Mouse (Mus musculus) mouse embryonic stem cell (cell line): ENCODE data around the gene Sec23b.
"Not testable (repeated sequence)": the region's sequence is repeated elsewhere in the genome, so short reads cannot be mapped to it uniquely, and the experiment has no call there.

ENCODE experiments used
- in situ Hi-C, 2 experiments: fragments of 300-500 bp; cut with MboI; formaldehyde crosslinking; loops; 1 replicate in 1 of 2; 3 replicates in 1 of 2; pipeline ENCODE4 v1.14.3; 2019 to 2020; ENCODE audit warnings: low sequenced_read_pairs in 2 of 2, low pct_unique_long_range_greater_than_20kb in 1 of 2, mixed read lengths in 1 of 2; ENCODE audit not compliant: unreplicated experiment in 1 of 2

Sec23b gene

GRCm38 (mm10) chr2:144555820-144556552, at the start of gene Sec23b:
Gene Sec23b, plus strand, starts transcription at chr2:144556229.
- in situ Hi-C loops: no loop called here

GRCm38 (mm10) chr2:144514619-144515018, 41.4 kb upstream of the Sec23b start:
- in situ Hi-C loops: no loop called here

- in situ Hi-C loops: no loop called here
Measured at GRCm38 (mm10) chr2:144519772-144520171, 36.3 kb upstream of the Sec23b start.

- in situ Hi-C loops: no loop called here
Measured at GRCm38 (mm10) chr2:144525856-144526255, 30.2 kb upstream of the Sec23b start.

GRCm38 (mm10) chr2:144526981-144527820, 28.8 kb upstream of the Sec23b start, which contains the start of the genes Dzank1 and Polr3f:
Gene Dzank1, minus strand, starts transcription at chr2:144527414.
Gene Polr3f, plus strand, starts transcription at chr2:144527718.
- in situ Hi-C loops: no loop called here

GRCm38 (mm10) chr2:144527821-144528174, 28.2 kb upstream of the Sec23b start:
- in situ Hi-C loops: no loop called here

GRCm38 (mm10) chr2:144537123-144537522, 18.9 kb upstream of the Sec23b start:
- in situ Hi-C loops: no loop called here

GRCm38 (mm10) chr2:144541246-144541645, 14.8 kb upstream of the Sec23b start:
- in situ Hi-C loops: no loop called here

GRCm38 (mm10) chr2:144543670-144544069, 12.4 kb upstream of the Sec23b start:
- in situ Hi-C loops: no loop called here

GRCm38 (mm10) chr2:144544630-144545029, 11.4 kb upstream of the Sec23b start:
- in situ Hi-C loops: no loop called here

GRCm38 (mm10) chr2:144545061-144545460, 11.0 kb upstream of the Sec23b start:
- in situ Hi-C loops: no loop called here

- in situ Hi-C loops: no loop called here
Measured at GRCm38 (mm10) chr2:144545481-144545880, 10.5 kb upstream of the Sec23b start.

GRCm38 (mm10) chr2:144547559-144547958, 8.5 kb upstream of the Sec23b start:
- in situ Hi-C loops: no loop called here

GRCm38 (mm10) chr2:144550529-144550928, 5.5 kb upstream of the Sec23b start, which contains the start of gene Rbbp9:
Gene Rbbp9, minus strand, starts transcription at chr2:144550869.
- in situ Hi-C loops: no loop called here

GRCm38 (mm10) chr2:144553905-144554304, 2.1 kb upstream of the Sec23b start:
- in situ Hi-C loops: no loop called here

GRCm38 (mm10) chr2:144555286-144555819, 676 bp upstream of the Sec23b start:
- in situ Hi-C loops: no loop called here

- in situ Hi-C loops: no loop called here
Measured at GRCm38 (mm10) chr2:144588723-144589122, 32.7 kb downstream of the Sec23b start.

GRCm38 (mm10) chr2:144593036-144593435, 37.0 kb downstream of the Sec23b start:
- in situ Hi-C loops: not testable (repeated sequence)

GRCm38 (mm10) chr2:144593951-144594651, 38.1 kb downstream of the Sec23b start, which contains the start of gene Smim26:
Gene Smim26, plus strand, starts transcription at chr2:144594054.
- in situ Hi-C loops: no loop called here
